Mouse (Mus musculus) E14TG2a.4 (cell line): Measurements from ENCODE around the gene Lzts2.

ENCODE experiments used
- H3K27me3 ChIP-seq: 2 replicates; pipeline ENCODE4 v1.6.1; 2014; ENCODE audit warnings: low read length, control low read depth; ENCODE audit not compliant: insufficient read depth
- H3K36me3 ChIP-seq: 2 replicates; pipeline ENCODE4 v1.6.1; 2014; ENCODE audit warnings: low read length, control low read depth; ENCODE audit not compliant: insufficient read depth
- H3K4me1 ChIP-seq: replicated peaks from 2 replicates; pipeline ENCODE4 v1.6.1; 2014; ENCODE audit warnings: low read depth, low read length, control low read depth
- H3K4me3 ChIP-seq: replicated peaks from 2 replicates; pipeline ENCODE4 v1.5.1; 2014; ENCODE audit warnings: mild to moderate bottlenecking, low read length
- H3K9me3 ChIP-seq: 2 replicates; pipeline ENCODE4 v1.6.1; 2014; ENCODE audit warnings: low read length, control low read depth
- CTCF ChIP-seq: conservative IDR thresholded peaks from 2 replicates; pipeline ENCODE4 v1.5.1; 2014; ENCODE audit warnings: low read length
- NANOG ChIP-seq: IDR thresholded peaks from 2 replicates; pipeline ENCODE4 v1.6.1; 2014; ENCODE audit warnings: borderline replicate concordance, low read length, mixed read lengths
- POU5F1 ChIP-seq: IDR thresholded peaks from 2 replicates; pipeline ENCODE4 v1.6.1; 2014; ENCODE audit warnings: low read length, borderline replicate concordance

Lzts2 gene

DNA sequence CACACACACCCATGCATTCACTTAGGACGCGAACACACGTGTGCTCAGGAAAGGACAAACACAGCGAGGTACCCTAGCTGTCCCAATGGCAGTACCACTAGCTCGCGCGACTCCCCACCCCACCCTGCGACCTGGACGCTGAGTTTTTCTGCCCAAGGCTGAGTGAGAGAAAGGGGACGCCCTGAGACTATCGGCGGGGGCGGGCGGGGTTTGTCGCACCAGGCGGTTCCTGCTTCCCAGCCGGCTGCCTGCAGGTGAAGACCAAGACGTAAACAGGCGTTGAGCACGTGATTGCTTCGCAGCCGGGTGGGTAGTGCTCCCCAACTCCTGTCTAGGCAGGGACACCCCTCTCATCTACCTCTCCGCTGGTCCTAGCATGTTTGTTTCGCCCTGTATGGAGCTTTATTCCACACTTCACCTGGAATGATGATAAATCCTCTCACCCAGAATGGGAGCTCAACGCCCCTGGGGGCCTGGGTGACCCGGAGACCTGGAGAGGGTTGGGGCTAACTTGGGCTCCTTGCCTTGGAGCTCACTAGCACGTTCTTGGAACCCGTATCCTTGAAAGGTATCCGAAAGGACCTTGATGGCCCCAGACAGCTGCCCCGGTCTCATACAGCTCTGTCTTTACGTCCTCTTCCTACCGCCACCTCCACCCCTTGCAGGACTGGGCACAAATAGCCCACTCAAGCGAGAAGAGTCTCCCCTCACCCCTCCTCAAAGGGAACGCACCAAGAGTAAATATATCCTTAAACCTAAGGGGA lies 1.5 kb downstream of the Lzts2 start:
- Histone ChIP-seq H3K36me3 (peaks cover 29% of the 10 kb centered on the region), H3K9me3 (no peaks in the 10 kb centered on the region), H3K4me3 (peak overlapping the region; percentile 80), H3K27me3 (peaks cover 10% of the 10 kb centered on the region), H3K4me1 (peaks cover 81% of the 10 kb centered on the region)
- TF ChIP-seq NANOG (no peak), POU5F1 (no peak)

DNA sequence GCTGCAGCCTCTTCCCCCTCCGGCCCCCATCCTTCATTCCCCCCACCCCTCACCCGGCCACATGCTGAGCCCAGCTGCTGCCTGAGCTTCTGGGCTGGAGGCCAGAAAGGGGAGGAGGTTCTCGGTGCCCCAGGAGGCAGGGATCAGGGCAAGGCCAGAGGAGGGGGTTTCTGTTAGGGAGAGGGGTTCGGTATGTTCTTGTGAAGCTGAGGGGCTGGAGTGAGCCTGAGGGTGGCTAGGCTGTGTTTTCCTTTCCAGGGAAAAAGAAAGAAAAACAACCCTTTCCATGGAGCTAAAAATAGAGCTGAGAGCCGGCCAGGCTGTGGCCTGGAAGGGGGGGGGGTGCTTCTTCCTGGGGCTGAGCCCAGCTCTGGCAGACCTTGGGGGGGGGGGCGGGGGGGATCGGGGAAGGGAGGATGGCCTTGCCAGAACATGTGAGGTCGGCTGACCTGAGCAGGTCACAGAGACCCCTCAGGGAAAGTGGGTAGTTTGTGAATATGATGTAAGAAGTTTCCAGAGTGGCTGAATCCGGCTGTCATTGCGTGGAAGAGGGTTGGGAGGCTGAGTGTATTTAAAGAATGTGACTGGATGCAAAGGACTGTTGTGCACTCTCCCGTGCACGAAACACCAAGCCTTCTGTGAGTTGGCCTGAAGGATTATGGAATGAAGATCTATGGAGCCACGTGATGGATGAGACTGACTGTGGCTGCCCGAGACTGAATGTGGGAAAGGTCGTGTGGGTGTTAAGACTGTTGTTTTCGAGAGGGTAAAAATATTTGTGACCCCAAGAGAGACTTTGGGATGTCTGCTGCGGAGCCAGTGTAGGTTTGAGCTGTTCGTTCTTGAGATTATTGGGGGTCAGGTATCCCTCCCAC lies 2.4 kb downstream of the Lzts2 start:
- H3K27me3 ChIP-seq: peaks cover 10% of the 10 kb centered on the region
- peaks cover 26% of the 10 kb centered on the region for H3K36me3 ChIP-seq
- H3K4me3 ChIP-seq: peak overlapping the region; percentile 80
- no peak for TF ChIP-seq POU5F1
- TF ChIP-seq CTCF: no peak
- TF ChIP-seq NANOG: no peak
- H3K4me1 ChIP-seq: peaks cover 83% of the 10 kb centered on the region
- no peaks in the 10 kb centered on the region for H3K9me3 ChIP-seq

GRCm38 (mm10) chr19:45017216-45017771 lies 3.1 kb downstream of the Lzts2 start:
- peaks cover 77% of the 10 kb centered on the region for H3K4me1 ChIP-seq
- TF ChIP-seq NANOG (no peak), POU5F1 (no peak), CTCF (no peak)
- H3K36me3 ChIP-seq: peaks cover 26% of the 10 kb centered on the region
- peak overlapping the region; percentile 75 for H3K4me3 ChIP-seq
- no peaks in the 10 kb centered on the region for H3K9me3 ChIP-seq
- peaks cover 10% of the 10 kb centered on the region for H3K27me3 ChIP-seq

DNA sequence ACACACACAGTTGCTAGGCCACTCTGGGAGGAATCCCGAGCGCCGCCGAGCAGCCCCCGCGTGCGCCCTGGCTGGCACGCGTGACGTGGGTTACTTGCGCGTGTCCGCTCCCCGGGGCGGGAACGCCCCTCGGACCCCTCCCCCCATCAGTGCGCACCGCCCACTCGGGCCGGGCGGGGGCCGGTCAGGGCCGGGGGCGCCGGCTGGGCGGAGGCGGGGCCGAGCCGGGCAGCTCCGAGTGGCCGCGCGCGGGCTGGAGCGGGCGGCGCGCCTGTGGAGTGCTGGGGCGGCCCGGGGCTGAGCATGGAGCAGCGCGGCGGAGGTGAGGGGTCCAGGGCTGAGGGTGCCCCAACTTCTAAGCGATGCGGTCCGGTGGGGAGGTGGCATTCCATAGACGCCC lies 3.7 kb downstream of the Lzts2 start:
- Histone ChIP-seq H3K4me3 (peak overlapping the region; percentile 75), H3K4me1 (peaks cover 71% of the 10 kb centered on the region), H3K36me3 (peaks cover 25% of the 10 kb centered on the region), H3K9me3 (no peaks in the 10 kb centered on the region), H3K27me3 (peaks cover 10% of the 10 kb centered on the region)
- TF ChIP-seq NANOG: no peak
- TF ChIP-seq POU5F1: no peak
- no peak for TF ChIP-seq CTCF

- peaks cover 10% of the 10 kb centered on the region for H3K27me3 ChIP-seq
- H3K4me1 ChIP-seq: peaks cover 67% of the 10 kb centered on the region
- TF ChIP-seq CTCF (no peak), POU5F1 (no peak), NANOG (no peak)
Measured at GRCm38 (mm10) chr19:45018351-45018831, 4.2 kb downstream of the Lzts2 start.

DNA sequence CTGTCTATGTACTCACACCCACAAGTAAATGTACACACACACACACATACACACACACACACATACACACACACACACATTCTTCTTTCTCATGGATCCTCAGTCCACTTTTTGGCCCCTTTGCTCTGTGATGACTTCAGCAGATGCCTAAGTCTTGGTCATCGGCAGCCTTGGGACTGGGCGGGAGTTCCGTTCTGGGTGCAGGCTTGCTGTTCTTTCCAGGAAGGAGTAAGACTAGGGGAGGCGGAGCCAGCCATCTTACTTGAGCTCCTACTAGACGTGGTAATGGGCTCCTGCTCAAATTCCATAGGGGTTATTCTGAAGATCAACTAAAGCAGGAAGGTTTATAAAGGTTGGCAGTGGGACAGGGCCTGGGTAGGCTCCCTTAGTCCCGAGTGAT lies 6.1 kb downstream of the Lzts2 start:
- Histone ChIP-seq H3K9me3 (no peaks in the 10 kb centered on the region), H3K4me1 (peaks cover 68% of the 10 kb centered on the region), H3K36me3 (peaks cover 25% of the 10 kb centered on the region), H3K27me3 (peaks cover 25% of the 10 kb centered on the region), H3K4me3 (0 out of 2 replicates have a peak overlapping the region, but pooled peaks have one; percentile 13)
- no peak for TF ChIP-seq POU5F1
- no peak for TF ChIP-seq CTCF
- TF ChIP-seq NANOG: no peak

More at GRCm38 (mm10) chr19:45018351-45018831, 4.2 kb downstream of the Lzts2 start:
- Histone ChIP-seq H3K36me3 (peaks cover 20% of the 10 kb centered on the region), H3K9me3 (no peaks in the 10 kb centered on the region), H3K4me3 (peak overlapping the region; percentile 75)

DNA sequence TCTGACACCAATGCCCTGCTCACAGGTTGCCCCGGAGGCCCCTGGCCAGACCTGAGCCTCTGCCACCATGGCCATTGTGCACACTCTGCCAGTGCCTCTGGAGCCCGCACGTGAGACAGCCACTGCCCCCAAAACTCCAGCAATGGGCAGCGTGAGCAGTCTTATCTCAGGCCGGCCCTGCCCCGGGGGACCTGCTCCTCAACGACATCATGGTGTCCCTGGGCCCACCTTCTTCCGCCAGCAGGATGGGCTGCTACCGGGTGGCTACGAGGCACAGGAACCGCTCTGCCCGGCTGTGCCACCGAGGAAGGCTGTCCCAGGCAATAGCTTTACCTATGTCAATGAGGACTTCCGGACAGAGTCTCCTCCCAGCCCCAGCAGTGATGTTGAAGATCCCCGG lies 7.1 kb downstream of the Lzts2 start:
- Histone ChIP-seq H3K36me3 (peaks cover 34% of the 10 kb centered on the region), H3K4me3 (no peak overlapping the region), H3K9me3 (no peaks in the 10 kb centered on the region), H3K4me1 (peaks cover 68% of the 10 kb centered on the region), H3K27me3 (peaks cover 36% of the 10 kb centered on the region)
- TF ChIP-seq NANOG (no peak), POU5F1 (no peak), CTCF (no peak)

DNA sequence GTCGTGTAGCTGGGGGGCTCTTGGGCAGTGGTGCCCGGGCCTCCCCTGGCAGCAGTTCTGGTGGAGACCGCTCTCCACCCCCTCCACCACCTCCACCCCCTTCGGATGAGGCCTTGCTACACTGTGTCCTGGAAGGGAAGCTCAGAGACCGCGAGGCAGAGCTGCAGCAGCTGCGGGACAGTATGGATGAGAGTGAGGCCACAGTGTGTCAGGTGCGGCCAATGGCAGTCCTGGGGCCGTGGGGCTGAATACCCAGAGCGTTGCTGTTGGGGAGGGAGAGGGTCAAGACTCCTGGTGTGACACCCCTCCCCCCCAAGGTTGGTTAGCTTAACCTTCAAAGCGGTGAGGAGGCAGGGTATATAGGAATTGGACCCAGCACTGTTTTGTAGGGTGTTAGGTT lies 9.8 kb downstream of the Lzts2 start:
- H3K4me3 ChIP-seq: 0 out of 2 replicates have a peak overlapping the region, but pooled peaks have one; percentile 17
- peaks cover 53% of the 10 kb centered on the region for H3K27me3 ChIP-seq
- TF ChIP-seq POU5F1 (no peak), NANOG (no peak), CTCF (no peak)
- peaks cover 80% of the 10 kb centered on the region for H3K4me1 ChIP-seq
- no peaks in the 10 kb centered on the region for H3K9me3 ChIP-seq
- H3K36me3 ChIP-seq: peaks cover 49% of the 10 kb centered on the region
